Mouse (Mus musculus) frontal cortex, adult 2 months (tissue): Measurements from ENCODE around the gene Itpk1. TPM values are rescaled to one million over a fixed set of nuclear protein-coding genes. Genes with fewer than 3 reads are reported as not detected.

Experiments used
- DNase-seq, 2 experiments: peaks; one replicate each; pipeline ENCODE4 v3.0.0; 2022; ENCODE audit warnings: low spot score in 1 of 2; ENCODE audit errors: extremely low spot score in 1 of 2
- polyA plus RNA-seq: library from polyadenylated mRNA; depleted of rRNA; stranded (reverse); fragments of >200 nt; gene quantifications from 2 replicates; pipeline ENCODE4 v1.2.3, GENCODE M21; 2012

Itpk1 gene
- polyA plus RNA-seq, 1 experiment, result 46.4 TPM

DNA sequence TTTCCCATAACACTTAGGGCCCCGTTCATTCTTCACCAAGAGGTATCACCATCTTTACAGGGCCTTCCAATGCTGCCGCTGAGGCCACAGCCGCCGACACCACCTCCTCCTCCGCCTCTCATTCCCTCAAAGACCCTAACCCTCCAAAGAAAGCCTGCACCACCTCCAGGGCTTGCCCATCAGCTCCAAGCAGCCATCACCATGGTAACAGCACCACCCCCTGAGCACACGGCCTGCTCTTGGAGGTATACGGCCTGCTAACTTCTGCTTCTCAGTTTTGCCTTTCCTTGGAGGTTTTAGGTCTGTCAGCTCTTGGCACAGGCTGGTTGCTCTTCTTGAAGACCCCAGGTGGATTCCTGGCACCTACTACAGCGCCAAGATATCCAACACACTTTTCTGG lies 33.9 kb downstream of the Itpk1 start:
- DNase-seq, result no peak

DNA sequence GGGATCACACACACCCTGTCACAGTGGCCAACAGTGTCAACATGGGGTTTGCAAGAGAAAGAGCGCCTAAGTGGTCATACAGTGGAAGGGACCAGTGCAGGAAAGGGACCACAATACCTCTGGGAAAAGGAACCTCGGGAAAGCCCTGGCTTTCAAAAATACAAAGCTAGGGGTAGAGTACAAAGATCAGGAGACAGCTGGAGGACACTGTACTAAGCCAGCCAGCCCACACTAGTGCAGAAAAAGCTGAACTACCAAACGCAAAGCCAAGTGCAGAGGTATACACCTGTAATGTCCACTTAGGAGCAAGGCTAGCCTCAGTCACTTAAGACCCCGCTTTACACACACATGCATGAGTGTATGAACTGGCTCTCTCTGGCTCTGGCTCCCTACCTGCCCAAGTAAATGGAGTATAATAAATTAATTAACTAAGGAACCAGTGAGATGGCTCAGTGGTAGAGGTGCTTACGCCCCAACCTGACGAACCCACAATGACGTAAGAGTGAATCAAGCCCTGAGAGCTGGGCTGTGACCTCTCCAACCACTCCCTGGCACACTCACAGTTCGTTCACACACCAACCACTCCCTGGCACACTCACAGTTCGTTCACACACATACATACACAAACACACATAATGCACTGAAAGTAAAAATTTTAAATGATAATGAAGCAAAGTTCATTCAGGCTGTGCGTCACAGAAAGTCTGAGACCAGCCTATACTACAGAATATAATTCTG lies 39.1 kb downstream of the Itpk1 start:
- no peak for DNase-seq

DNA sequence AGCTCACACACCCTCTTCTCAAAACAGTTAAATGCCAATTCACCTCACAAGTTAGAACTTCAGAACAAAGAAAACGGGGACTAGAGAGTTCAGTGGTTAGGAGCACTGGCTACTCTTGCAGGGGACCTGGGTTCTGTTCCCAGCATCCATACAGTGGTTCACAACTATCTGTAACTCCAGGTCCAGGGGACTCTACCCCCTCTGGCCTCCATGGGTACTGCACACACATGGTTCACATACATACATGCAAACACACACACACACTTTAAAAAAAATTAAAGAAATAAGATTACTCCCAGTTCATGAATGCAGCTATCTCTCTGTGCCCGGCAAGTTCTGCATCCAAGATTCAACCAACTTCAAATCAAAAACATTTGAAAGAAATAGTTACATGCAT lies 40.7 kb downstream of the Itpk1 start:
- no peak for DNase-seq

DNA sequence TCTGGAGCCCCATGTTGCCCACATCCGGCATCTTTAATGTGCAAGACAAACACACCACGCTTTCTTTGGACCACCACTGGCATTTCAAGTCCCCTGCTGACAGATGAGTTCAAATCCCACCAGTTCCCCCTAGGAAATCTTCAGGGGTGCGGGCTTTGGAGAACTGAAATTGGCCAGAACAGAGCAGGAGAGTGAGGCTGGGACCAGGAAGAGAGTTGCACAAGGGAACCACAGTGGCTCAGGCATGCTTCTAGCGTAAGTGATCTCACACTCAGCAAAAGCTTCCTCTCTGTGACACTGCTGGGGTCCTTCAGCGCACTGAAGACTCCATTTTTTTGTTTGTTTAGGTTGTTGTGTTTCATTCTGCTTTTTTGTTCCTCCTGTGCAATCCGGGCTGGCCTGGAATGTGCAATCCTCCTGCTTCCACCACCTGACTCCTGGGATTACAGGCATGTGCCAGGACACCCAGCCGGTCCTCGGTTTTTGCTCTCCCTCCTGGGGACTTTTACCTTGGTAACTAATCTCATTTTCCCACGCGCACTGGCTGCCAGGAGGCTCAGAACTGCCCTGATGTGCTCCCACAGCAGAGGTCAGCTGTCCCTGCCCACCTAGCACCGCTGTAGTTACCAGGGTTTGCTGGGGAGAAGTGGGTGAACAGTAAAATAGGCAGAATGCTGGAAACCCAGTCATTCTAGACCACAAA lies 41.2 kb downstream of the Itpk1 start:
- no peak for DNase-seq

DNA sequence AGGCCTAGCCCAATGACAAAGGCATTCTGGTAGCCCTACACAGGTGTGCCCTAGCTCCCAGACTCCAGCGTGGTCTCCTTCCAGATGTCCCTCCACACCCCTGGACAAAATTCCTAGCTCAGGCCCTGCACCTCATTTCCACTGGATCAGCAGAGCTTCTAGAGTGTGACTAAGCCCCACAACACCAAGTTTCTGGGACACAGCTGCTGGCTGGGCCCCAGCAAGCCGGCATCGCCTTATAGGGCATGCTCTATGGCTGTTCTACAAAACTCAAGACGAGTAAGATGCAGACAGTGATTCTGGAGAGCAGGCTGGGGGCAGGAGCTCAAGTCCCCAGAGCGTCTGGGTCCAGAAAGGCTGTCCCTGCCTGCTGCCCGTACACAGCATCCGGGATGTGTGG lies 43.0 kb downstream of the Itpk1 start:
- peak in 1 of 2 experiments; percentile 57 for DNase-seq

DNA sequence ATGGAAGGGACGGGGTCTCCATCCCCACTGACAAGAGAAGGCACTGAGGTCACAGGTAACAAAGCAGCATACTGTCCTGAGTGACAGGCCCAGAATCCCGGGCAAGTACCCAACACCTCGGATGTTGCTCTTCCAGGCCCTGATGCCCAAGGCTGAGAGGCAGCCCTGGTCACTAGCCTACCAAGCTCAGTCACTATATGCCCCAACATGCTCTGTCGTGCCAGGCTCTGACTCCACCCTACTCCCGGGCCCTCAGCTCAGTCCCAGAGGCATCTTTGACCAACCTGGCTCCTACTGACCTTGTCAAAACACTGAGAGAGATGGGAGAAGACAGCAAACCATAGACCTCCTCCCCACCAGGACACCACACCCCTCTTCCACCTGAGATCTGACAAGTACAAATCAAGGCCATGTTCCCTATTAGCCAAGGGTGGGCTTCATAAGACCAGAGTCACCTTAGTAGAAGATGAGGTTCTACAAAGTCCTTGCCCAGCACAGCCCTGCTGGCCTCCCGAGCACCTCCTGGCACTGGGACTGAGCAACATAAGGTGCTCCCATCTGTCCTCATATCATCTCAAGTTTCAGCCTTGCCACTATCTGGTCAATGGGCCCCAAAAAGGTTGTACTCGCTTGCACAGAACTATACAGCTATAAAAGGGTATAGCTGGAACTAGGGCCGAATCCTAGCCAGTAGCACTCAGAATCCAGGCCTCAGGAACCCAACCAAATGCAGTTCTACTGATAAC lies 43.7 kb downstream of the Itpk1 start:
- DNase-seq, result no peak

DNA sequence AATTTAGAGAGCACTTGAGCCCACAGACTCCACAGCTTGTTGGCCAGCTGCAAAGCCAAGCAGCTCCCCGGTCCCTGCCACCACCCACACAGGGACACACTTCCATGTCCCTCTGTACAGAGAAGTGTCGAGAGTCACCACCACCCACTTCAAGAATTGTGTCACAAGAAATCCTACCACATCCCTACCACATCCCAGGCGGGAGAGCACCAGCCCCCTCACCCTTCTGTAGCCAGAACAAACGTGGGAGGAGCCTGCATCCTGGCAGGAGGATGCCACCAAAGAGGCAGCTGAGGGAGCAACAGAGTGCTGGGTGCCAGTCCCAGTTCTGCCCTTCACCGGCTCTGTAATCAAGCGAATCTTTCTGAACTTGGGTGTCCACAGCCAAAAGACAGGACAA lies 51.7 kb downstream of the Itpk1 start:
- peak; percentile 57 to 77 for DNase-seq

DNA sequence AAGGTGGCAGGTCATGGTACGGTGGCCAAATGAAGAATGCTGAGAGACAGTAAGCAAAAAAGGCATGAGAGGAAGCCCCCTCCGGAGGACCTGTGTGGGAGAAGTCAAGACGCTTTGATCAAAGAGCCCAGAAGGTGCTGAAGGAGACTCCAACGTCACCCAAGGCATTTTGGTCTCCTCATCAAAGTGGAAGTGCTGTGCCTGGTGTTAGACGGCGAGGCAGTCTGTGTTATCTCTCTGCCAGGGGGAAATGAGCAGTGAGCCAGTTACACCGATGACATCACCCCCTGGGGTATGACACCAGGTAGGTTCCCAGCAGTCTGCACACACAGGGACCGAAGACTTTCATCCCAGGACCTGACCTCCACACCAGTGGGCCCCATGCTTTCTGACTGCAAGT lies 52.3 kb downstream of the Itpk1 start:
- no peak for DNase-seq

DNA sequence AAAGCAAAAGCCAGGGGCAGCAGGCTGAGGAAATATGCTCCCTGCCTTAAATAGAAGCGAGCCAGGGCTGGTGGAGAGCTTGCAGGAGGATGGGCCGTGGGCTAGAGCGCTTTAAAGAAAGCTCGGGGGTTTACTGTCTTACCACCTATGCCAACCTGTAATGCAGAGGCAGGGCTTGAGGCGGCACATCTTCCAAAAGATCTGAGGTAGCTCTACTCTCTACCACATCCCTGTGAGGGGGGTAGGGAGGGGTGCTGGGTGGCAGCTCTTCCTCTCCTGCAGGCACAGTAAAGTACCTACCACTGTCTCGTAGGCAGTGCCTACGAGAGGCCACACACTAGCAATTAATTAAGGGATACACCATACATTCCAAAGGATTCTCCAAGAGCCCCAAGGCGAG lies 52.9 kb downstream of the Itpk1 start:
- DNase-seq, result no peak

DNA sequence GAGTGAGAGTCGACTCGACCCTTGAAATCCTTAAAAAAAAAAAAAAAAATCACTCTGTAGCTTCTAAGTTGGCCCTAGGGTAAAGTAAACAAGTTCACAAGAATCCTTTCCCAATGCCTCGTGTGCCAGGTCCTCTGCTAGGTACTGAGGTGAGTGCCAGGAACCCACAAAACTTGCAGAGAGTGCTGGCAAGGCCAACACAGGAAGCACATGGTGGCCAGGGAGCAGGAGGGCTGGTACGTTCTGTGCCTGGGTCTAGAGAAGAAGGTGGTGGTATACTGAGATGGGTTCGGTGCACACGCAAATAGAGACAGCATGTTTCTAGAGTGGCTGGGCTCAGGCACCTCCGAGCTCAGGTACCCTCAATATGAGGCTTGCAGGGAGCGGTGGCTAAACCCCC lies 53.3 kb downstream of the Itpk1 start:
- no peak for DNase-seq

DNA sequence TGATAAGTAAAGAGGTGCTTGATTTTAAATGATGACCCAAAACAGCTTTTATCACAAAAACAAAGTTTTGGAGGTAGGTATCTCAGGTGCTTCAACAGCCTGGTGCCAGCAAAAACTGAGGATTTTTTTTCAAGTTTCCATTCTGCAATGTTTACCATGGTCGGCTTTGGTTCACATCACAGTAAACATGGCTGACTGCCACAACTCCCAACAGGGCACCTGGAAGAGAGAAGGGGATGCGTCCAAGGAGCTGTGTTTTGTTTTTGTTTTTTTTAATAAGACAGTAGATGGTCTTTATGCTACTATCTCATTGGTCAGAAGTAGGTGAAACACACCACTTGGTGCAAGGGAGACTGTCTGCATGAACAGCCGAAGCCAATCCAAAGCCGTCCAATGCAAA lies 54.1 kb downstream of the Itpk1 start:
- DNase-seq, result no peak

DNA sequence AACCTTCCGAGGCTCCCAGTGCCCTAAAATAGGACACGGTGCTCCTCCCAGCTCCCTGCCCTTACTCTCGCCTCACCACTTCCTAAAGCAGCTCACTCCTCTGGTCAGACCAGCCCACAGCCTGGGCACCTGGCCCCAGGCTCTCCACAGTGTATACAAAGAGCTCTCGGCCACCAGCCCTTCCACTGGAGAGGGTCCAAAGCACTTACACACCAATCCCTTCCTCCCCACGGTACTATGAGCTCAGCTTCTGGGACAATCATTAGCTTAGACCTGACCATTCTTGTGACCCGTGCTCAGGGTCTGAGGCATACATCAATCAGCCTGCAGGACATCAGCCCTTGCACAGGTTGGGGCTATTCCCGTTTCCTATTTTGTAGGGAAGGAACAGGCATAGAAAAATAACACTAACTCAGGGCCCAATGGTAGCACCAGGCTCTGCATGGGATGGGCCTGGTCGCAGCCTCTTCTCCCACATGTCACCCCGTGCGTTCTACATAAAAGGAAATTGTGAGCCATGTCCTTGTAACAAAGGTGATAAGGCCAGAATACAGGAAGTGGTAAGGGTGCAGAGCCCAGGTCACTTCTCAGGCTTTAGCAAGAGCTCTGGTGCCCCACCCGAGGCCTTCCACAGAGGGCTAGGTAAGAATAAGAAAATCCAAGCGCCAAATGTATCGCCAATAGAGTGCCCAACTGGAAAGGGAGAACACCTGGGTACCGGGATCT lies 56.7 kb downstream of the Itpk1 start:
- DNase-seq, result no peak

DNA sequence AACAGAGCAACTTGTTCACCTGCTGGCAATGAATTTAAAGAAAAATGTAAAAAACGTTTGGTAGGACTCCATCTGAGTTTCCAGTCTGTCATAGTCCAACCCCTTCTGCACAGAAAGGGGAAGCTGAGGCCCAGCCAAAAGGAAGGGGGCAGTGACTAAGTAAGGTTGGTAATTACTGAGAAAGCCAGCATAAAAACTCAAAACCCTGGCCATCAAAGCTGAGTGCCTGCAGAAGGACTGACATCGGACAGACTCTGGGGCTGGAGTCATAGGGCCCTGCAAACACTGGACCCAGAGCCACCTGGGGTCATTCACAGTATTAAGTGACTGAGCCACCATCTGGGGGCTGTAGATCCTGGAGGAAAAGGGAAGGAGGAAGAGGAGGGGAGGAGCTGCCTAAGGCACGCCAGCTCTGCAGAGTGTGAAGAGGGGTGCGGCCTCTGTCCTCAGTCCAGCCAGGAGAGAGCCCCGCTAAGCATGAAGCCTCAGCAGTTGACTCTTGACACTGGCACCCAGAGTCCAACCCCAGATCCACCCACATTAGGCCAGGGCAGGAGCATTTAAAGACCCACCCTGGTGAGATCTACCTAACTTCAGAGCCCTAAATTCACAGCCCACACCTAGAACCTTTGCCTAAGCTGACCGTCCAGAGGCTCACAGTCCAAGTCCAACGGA lies 58.0 kb downstream of the Itpk1 start:
- no peak for DNase-seq

DNA sequence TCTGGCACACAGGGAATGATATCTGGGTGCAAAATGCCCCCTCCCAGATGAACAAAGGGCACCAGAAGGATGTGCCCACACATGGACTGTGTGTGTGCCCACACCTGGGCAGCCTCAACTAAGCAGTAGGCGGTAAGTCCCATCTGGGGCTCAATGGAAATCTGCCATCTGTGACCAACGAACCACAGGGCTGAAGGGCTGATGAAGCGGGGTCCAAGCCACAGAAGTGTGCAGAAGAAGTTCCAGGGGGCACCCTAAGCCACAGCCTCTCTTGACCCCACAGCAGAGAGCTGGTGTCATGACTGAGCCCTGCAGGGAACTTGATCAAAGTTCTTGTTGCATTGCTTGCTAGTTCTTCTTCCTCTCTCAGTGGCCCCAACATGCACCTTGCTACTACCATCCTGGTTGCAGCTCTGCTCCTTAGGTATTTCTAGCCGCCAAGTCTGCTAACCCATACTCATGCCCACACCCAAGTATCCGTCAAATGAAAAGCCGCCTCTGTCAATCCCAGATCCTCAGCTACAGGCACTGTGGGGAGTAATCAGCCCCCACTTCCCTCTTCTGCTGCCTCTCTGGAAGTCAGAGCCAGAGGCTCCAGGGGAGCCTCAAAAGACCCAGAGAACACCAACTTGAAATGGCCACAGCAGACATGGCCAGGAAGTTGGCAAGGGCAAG lies 58.7 kb downstream of the Itpk1 start:
- no peak for DNase-seq

DNA sequence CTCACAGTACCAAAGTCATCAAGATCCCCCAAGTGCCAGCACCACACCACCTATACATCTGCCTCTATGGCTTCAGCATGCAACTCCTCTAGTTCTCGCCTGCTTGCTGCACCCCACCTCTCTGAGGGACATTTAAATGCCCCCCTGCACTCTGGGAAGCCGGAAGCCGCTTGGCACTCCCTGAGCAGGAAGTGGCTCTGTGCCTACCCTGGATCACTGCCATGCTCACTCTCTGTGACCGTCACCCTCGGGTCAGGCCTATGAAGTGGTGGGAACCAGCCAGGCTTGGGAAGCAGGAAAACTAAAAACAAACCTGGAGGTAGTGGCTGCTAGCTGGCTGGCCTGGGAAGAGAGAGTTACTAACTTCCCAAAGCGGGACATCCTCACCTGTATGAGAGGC lies 61.4 kb downstream of the Itpk1 start:
- DNase-seq, result no peak

DNA sequence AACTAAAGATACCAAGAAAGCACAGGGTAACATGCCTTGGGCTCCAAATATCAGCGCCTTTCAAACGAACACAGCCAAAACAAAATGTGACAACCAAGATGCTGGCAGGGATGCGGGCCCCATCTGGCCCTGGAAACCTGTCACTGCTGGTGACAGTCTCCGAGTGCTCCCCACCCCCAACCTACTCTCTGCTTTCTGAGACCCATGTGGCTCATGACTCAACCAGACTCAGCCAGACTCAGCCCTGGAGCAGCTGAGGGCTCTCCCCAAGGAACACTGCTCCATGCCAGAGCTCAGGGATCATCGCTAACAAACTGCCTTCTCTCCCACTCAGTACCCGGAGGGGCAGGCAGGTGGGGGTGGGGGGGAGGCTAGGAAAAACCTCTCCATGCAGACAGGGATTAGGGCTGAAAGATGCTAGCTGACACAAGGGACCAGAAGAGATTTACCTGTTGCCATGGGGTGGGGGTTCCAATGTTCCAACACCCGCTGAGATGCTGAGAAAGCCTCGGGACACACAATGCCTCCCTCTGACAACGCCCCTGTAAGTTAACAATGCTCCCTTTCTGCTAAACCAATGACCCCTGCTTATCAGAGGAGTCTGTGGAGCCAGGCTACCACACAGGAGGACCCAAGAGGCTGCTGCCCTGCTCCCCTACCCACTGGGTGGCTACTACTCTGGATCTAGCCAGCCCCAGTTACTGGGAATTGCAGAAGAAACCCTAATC lies 64.1 kb downstream of the Itpk1 start:
- peak; percentile 73 to 78 for DNase-seq

DNA sequence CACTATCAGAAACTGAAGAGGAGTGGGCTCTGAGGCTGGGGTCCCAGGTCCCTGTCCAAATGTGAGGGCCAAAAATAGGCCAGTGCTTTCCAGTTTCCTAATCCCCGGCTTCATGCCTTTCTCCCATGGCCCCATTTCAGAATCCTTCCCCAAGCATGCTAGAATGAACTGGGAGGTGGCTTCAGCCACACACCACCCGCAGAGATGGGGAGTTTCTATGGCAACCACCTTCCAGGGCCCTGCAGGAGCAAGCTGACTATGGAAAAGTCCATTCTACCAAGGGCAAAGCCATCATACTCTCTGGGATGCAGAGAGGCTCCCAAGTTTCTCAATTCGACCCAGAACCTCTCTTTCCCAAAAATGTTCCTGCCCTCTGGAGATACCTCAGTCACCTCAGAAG lies 65.9 kb downstream of the Itpk1 start:
- no peak for DNase-seq

DNA sequence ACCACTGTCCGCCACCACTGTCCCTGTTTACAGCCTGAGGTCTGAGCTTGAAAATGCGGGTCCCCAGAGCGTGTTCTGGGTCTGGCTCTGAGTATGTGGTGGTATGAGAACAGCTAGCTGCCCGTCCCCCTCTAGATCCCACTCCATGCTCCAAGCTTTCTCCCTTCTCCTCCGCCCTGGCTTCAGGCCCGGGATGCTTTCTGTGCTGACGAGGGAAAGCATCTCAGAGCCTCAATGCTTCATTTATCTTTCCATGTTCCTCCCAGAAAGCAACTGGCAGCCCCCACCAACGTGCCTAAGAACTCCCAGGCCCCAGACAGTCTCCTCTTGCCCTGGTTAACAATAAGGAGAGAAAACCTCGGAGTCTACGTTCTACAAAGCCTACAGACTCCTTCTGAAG lies 67.5 kb downstream of the Itpk1 start:
- no peak for DNase-seq

DNA sequence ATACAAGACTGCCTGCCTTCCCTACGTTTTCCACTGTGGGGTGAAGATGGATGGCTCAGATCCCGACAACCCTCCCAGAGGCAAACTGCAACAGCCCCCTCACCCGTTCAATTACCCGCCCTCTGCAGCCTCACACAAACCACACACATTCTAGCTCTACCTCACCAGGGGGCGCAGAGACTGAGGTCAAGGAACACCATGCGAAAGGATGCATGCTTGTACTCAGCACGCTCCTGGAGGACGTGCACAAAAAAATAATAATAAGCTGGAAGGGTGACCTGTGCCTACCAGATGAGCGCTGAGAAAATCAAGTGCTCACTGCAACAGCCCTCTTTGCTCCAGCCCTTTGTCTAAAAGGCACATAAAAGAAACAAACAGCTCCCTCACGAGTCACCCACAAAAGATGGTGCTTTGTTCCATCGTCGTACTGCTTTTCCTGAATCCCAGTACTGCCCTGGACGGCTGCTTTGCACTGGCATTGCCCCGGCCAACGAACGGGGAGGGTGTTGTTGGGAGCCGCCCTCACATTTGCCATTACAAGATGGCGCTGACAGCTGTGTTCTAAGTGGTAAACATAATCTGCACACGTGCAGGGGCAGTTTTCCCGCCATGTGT lies 70.2 kb downstream of the Itpk1 start:
- no peak for DNase-seq
